Mouse (Mus musculus): ENCODE data around the gene Nup160. TPM values are rescaled to one million over a fixed set of nuclear protein-coding genes. Genes with fewer than 3 reads are reported as not detected.

Nup160 gene
- total and polyA plus RNA-seq, 2 experiments from 2014 or later = 8.3 to 13.4 TPM

DNA sequence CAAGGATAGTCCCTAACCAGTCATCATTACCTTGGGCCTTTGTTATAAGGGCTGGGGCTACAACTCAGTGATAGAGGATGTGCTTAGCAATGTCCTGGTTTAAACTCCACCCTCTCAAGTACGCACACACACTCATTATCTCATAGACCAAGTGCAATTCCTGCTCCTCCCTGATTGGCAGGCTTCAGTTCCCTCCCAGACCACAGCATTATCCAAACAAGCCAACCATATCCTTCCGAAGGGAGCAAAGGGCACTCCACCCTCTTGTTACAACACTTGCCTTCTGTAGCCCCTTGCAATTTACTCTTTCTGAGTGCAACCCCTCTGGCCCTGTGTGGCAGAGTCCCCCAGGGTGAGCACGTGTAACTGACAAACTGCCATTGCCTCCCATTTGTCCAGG is 15.6 kb upstream of the Nup160 start:
- no peak overlapping the region for H3K4me2 ChIP-seq (ENCODE audit: low read depth, low read length)
- DNase-seq (ENCODE audit: low spot score) (no peak), ATAC-seq (ENCODE audit: insufficient read depth, low read depth) (peak; percentile 17; the same call in 1 of the 2 replicates)
- H3K4me3 ChIP-seq (ENCODE audit: low read depth, low read length) = no peak overlapping the region
- no peak overlapping the region for H3K9ac ChIP-seq (replicated peaks; ENCODE audit: low read depth, low read length)
- H3K36me3 ChIP-seq (replicated peaks; ENCODE audit: control insufficient read depth, insufficient read depth, low read length) = no peaks in the 10 kb centered on the region
- no peaks in the 10 kb centered on the region for H3K4me1 ChIP-seq (ENCODE audit: control insufficient read depth, insufficient read depth)
- 35% methylated on average over 3 of the region's 3 CpGs for WGBS
- H3K27me3 ChIP-seq (ENCODE audit: control insufficient read depth, insufficient read depth, low read length) = no peaks in the 10 kb centered on the region
- no peaks in the 10 kb centered on the region for H3K9me3 ChIP-seq (replicated peaks; ENCODE audit: control insufficient read depth, low read length)
- no peak for TF ChIP-seq EP300 (IDR thresholded peaks at IDR 0.05; ENCODE audit: low read depth)
- TF ChIP-seq CTCF (IDR thresholded peaks at IDR 0.05; ENCODE audit: low read depth) = no peak
- H3K27ac ChIP-seq (ENCODE audit: low read depth) = no peak overlapping the region

DNA sequence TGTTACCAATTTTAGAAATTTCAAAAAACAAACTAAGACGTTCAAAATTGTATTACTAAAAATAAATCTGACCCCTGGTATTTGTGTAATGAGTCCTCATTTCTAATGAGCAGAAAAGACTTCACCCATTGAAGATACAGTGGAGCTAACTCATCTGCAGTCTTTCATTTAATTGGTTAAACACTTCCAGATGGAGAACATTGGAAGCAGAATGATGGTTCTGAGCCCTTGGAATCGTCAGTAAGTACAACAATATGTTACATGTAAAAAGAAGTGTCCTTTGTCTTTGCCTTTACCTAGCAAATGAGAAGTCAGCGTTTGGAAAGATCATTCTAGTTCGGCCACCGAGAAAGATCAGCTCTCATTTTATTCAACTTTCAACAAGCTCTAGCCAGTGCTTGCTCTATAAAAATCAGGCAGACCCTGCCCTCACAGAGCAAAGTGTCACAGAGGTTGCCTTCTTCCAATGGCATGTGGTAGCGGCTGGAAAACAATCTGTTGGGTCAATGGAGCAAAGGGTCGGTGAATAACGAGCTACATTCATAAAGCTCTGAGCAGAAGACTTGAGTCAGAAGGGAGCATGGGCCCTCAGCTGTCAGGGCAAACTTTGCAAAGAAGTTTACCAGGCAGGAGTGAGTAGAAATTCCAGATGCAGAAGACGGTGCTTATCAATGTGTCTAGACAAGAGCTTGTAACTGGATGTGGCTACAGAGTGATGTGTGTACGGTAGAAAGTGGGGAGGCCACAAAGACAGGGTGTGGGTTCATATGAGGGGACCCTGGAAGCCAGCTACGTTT is 10.2 kb upstream of the Nup160 start:
- no peaks in the 10 kb centered on the region for H3K27me3 ChIP-seq (ENCODE audit: control insufficient read depth, insufficient read depth, low read length)
- no peaks in the 10 kb centered on the region for H3K4me1 ChIP-seq (ENCODE audit: control insufficient read depth, insufficient read depth)
- no peak for ATAC-seq (ENCODE audit: insufficient read depth, low read depth)
- peak overlapping the region; percentile 42; the same call in 1 of the 2 replicates for H3K4me2 ChIP-seq (ENCODE audit: low read depth, low read length)
- no peak overlapping the region for H3K27ac ChIP-seq (ENCODE audit: low read depth)
- WGBS = 46% methylated on average over 11 of the region's 11 CpGs
- no peak overlapping the region for H3K4me3 ChIP-seq (ENCODE audit: low read depth, low read length)
- no peaks in the 10 kb centered on the region for H3K9me3 ChIP-seq (replicated peaks; ENCODE audit: control insufficient read depth, low read length)
- H3K36me3 ChIP-seq (replicated peaks; ENCODE audit: control insufficient read depth, insufficient read depth, low read length) = no peaks in the 10 kb centered on the region
- H3K9ac ChIP-seq (replicated peaks; ENCODE audit: low read depth, low read length) = no peak overlapping the region
- DNase-seq (ENCODE audit: low spot score) = no peak
- TF ChIP-seq EP300 (IDR thresholded peaks at IDR 0.05; ENCODE audit: low read depth) (no peak), CTCF (IDR thresholded peaks at IDR 0.05; ENCODE audit: low read depth) (no peak)

DNA sequence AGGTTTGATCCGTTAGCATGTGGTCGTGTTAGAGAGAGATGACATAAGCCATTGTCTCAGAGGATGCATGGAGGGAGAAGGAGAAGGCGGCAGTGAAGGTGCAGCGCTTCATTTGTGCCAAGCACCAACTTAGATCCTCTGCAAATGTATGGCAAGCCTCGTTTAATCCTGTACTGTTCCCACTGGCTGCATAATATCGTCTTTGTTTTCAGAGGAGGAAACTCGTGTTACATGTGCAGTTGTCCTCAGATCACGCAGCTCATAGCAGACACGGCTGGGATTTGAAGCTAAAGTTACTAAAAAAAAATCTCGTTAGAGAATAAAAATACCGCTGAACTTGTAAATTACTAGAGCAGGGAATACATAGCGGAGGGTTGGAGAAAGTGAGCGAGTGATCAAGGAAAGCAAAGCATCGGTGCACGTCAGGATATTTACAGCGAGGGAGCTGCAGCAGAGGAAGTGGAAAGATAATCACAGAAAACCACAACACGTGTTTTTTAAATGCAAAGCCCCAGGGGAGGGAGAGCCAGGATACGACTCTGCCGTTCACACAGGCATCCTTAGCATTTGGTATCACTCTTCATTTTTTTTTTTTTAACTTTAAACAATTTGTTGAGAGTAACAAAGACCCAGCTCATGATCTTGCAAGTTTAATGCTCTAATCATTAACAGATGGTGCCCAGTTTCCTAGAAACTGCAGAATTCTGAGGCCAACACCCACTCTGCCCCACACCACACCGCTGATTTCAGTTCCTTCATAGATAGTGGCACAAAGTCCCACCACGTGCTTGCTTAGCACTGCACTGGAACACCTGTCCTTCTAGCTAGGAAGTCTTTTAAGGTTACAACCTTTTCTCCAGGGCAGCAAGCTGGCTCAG is 9.4 kb upstream of the Nup160 start:
- 26% methylated on average over 21 of the region's 21 CpGs for WGBS
- Histone ChIP-seq H3K4me2 (ENCODE audit: low read depth, low read length) (peak overlapping the region; percentile 42), H3K9me3 (replicated peaks; ENCODE audit: control insufficient read depth, low read length) (no peaks in the 10 kb centered on the region), H3K27me3 (ENCODE audit: control insufficient read depth, insufficient read depth, low read length) (no peaks in the 10 kb centered on the region), H3K9ac (replicated peaks; ENCODE audit: low read depth, low read length) (no peak overlapping the region), H3K4me1 (ENCODE audit: control insufficient read depth, insufficient read depth) (no peaks in the 10 kb centered on the region), H3K36me3 (replicated peaks; ENCODE audit: control insufficient read depth, insufficient read depth, low read length) (no peaks in the 10 kb centered on the region), H3K27ac (ENCODE audit: low read depth) (no peak overlapping the region), H3K4me3 (ENCODE audit: low read depth, low read length) (peak overlapping the region; percentile 19; the same call in 1 of the 2 replicates)
- TF ChIP-seq CTCF (IDR thresholded peaks at IDR 0.05; ENCODE audit: low read depth) (no peak), EP300 (IDR thresholded peaks at IDR 0.05; ENCODE audit: low read depth) (no peak)
- DNase-seq (ENCODE audit: low spot score) (no peak), ATAC-seq (ENCODE audit: insufficient read depth, low read depth) (no peak)

DNA sequence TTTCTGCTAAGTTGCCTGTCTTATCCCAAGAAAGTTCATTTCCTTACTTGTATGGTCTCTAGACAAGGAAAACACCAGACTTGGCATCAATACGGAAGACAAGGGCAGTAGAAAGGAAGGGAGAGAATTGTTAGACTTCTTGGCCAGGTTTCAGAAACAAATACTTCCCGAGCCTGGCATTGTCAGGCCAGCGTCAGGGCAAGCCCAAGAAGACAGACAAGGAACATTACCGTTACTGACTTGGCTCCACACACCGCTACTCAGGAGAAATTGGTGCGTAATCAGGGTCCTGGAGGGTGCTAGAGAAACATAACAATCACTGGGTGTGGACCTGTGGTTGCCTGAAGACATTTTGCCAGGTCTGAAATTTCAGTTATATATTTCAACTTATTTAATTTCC is 6.7 kb upstream of the Nup160 start:
- ATAC-seq (ENCODE audit: insufficient read depth, low read depth) (no peak), DNase-seq (ENCODE audit: low spot score) (no peak)
- Histone ChIP-seq H3K27me3 (ENCODE audit: control insufficient read depth, insufficient read depth, low read length) (no peaks in the 10 kb centered on the region), H3K9ac (replicated peaks; ENCODE audit: low read depth, low read length) (no peak overlapping the region), H3K4me3 (ENCODE audit: low read depth, low read length) (no peak overlapping the region), H3K9me3 (replicated peaks; ENCODE audit: control insufficient read depth, low read length) (no peaks in the 10 kb centered on the region), H3K27ac (ENCODE audit: low read depth) (no peak overlapping the region), H3K36me3 (replicated peaks; ENCODE audit: control insufficient read depth, insufficient read depth, low read length) (no peaks in the 10 kb centered on the region), H3K4me2 (ENCODE audit: low read depth, low read length) (no peak overlapping the region), H3K4me1 (ENCODE audit: control insufficient read depth, insufficient read depth) (no peaks in the 10 kb centered on the region)
- TF ChIP-seq CTCF (IDR thresholded peaks at IDR 0.05; ENCODE audit: low read depth) (no peak), EP300 (IDR thresholded peaks at IDR 0.05; ENCODE audit: low read depth) (no peak)
- WGBS = 69% methylated on average over 6 of the region's 6 CpGs

DNA sequence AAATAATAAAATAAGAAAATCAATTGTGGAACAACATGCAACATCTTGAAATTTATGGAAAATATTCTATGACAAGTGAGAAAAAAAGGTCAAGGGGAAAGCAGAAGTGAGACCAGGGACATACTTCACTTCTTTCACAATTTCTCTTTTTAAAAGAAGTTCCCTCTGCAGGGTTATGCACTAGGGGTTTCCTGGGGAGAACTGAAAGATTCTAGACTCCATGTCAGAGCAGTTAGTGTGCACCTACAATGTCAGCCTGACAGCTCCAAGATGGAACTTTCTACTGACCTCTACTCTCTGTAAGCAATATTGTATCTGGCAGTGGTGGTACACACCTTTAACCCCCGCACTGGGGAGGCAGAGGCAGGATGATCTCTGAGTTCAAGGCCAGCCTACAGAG is 3.7 kb upstream of the Nup160 start:
- no peak overlapping the region for H3K4me3 ChIP-seq (ENCODE audit: low read depth, low read length)
- no peaks in the 10 kb centered on the region for H3K27me3 ChIP-seq (ENCODE audit: control insufficient read depth, insufficient read depth, low read length)
- no peaks in the 10 kb centered on the region for H3K9me3 ChIP-seq (replicated peaks; ENCODE audit: control insufficient read depth, low read length)
- H3K4me2 ChIP-seq (ENCODE audit: low read depth, low read length) = no peak overlapping the region
- H3K4me1 ChIP-seq (ENCODE audit: control insufficient read depth, insufficient read depth) = no peaks in the 10 kb centered on the region
- TF ChIP-seq CTCF (IDR thresholded peaks at IDR 0.05; ENCODE audit: low read depth) (no peak), EP300 (IDR thresholded peaks at IDR 0.05; ENCODE audit: low read depth) (no peak)
- WGBS = 83% methylated on average over 1 of the region's 1 CpGs
- no peak for DNase-seq (ENCODE audit: low spot score)
- no peak overlapping the region for H3K9ac ChIP-seq (replicated peaks; ENCODE audit: low read depth, low read length)
- H3K36me3 ChIP-seq (replicated peaks; ENCODE audit: control insufficient read depth, insufficient read depth, low read length) = no peaks in the 10 kb centered on the region
- H3K27ac ChIP-seq (ENCODE audit: low read depth) = no peak overlapping the region
- no peak for ATAC-seq (ENCODE audit: insufficient read depth, low read depth)
